Mouse (Mus musculus) hindbrain, embryonic 14.5 days (tissue): Measurements from ENCODE around the gene Rsph1. TPM values are rescaled to one million over a fixed set of nuclear protein-coding genes. Genes with fewer than 3 reads are reported as not detected.

Experiments used
- ATAC-seq: fragments of 200-750 bp; cut with Nextera tagmentation; 2 replicates; pipeline ENCODE4 v1.8.0; 2017; ENCODE audit warnings: moderate number of reproducible peaks, mild to moderate bottlenecking, moderate TSS enrichment, moderate library complexity; ENCODE audit not compliant: low FRiP score
- DNase-seq: peaks from one replicate; pipeline ENCODE4 v3.0.0-alpha.2; 2015; ENCODE audit warnings: low spot score
- H3K27ac ChIP-seq: fragments of 300-500 bp; sonication (generic); 2 replicates; pipeline ENCODE4 v1.5.1; 2014; ENCODE audit warnings: mild to moderate bottlenecking, moderate library complexity
- H3K27me3 ChIP-seq: fragments of 300-500 bp; sonication (generic); 2 replicates; pipeline ENCODE4 v1.6.1; 2014; ENCODE audit warnings: mild to moderate bottlenecking, low read length, mixed read lengths; ENCODE audit not compliant: control insufficient read depth, insufficient read depth
- H3K36me3 ChIP-seq: fragments of 300-500 bp; sonication (generic); replicated peaks from 2 replicates; pipeline ENCODE4 v1.6.1; 2014; ENCODE audit not compliant: control insufficient read depth, insufficient read depth
- H3K4me1 ChIP-seq: fragments of 300-500 bp; sonication (generic); replicated peaks from 2 replicates; pipeline ENCODE4 v1.6.1; 2014; ENCODE audit warnings: antibody characterized with exemption, low read length, mixed read lengths; ENCODE audit not compliant: control insufficient read depth, insufficient read depth
- H3K4me2 ChIP-seq: fragments of 300-500 bp; sonication (generic); replicated peaks from 2 replicates; pipeline ENCODE4 v1.6.1; 2014; ENCODE audit warnings: mild to moderate bottlenecking, moderate library complexity
- H3K4me3 ChIP-seq: fragments of 300-500 bp; sonication (generic); replicated peaks from 2 replicates; pipeline ENCODE4 v1.5.1; 2014; ENCODE audit warnings: mild to moderate bottlenecking, low read length
- H3K9ac ChIP-seq: fragments of 300-500 bp; sonication (generic); 2 replicates; pipeline ENCODE4 v1.6.1; 2014
- H3K9me3 ChIP-seq: fragments of 300-500 bp; sonication (generic); 2 replicates; pipeline ENCODE4 v1.6.1; 2016; ENCODE audit warnings: low read length; ENCODE audit not compliant: control insufficient read depth
- WGBS: fragments of 180-500 bp; shearing (Covaris S2); extraction: QIAGEN DNeasy Blood & Tissue Kit; methylation state at CpG from one replicate; pipeline ENCODE4 v1.1.7; 2014; 5-methylcytosine and 5-hydroxymethylcytosine counted together
- polyA plus RNA-seq: library from polyadenylated mRNA; unstranded; fragments of >200 nt; fragmentation: Nextera tagmentation; extraction: Ambion mirVana; gene quantifications from 2 replicates; pipeline ENCODE4 v1.2.1, GENCODE M21; 2014

Rsph1 gene
- polyA plus RNA-seq, 1 experiment from 2014 or later: 5.0 TPM

- 0 out of 2 replicates have a peak, but pooled peaks cover 6% of the 10 kb centered on the region for H3K4me1 ChIP-seq
- no peak for ATAC-seq
- H3K36me3 ChIP-seq: 0 out of 2 replicates have a peak, but pooled peaks cover 9% of the 10 kb centered on the region
- H3K9ac ChIP-seq: no peak overlapping the region
- H3K27me3 ChIP-seq: no peaks in the 10 kb centered on the region
- DNase-seq: no peak
- H3K27ac ChIP-seq: no peak overlapping the region
- H3K4me3 ChIP-seq: no peak overlapping the region
- WGBS: 56% methylated on average over 5 of the region's 5 CpGs
- no peak overlapping the region for H3K4me2 ChIP-seq
- no peaks in the 10 kb centered on the region for H3K9me3 ChIP-seq
These were observed 28.6 kb upstream of the Rsph1 start for GRCm38 (mm10) chr17:31305776-31306120.

- DNase-seq: no peak
- Histone ChIP-seq H3K4me2 (no peak overlapping the region), H3K27me3 (no peaks in the 10 kb centered on the region), H3K4me1 (0 out of 2 replicates have a peak, but pooled peaks cover 6% of the 10 kb centered on the region), H3K36me3 (0 out of 2 replicates have a peak, but pooled peaks cover 9% of the 10 kb centered on the region), H3K27ac (no peak overlapping the region), H3K9me3 (no peaks in the 10 kb centered on the region), H3K9ac (no peak overlapping the region), H3K4me3 (no peak overlapping the region)
- no peak for ATAC-seq
- WGBS: 65% methylated on average over 12 of the region's 12 CpGs
These were observed 28.0 kb upstream of the Rsph1 start for GRCm38 (mm10) chr17:31304895-31305775.

GRCm38 (mm10) chr17:31303401-31303800 is 26.2 kb upstream of the Rsph1 start:
- ATAC-seq (no peak), DNase-seq (no peak)
- Histone ChIP-seq H3K36me3 (0 out of 2 replicates have a peak, but pooled peaks cover 9% of the 10 kb centered on the region), H3K27ac (no peak overlapping the region), H3K4me3 (no peak overlapping the region), H3K9ac (no peak overlapping the region), H3K4me1 (0 out of 2 replicates have a peak, but pooled peaks cover 3% of the 10 kb centered on the region), H3K27me3 (no peaks in the 10 kb centered on the region), H3K9me3 (no peaks in the 10 kb centered on the region), H3K4me2 (no peak overlapping the region)
- WGBS: 90% methylated on average over 4 of the region's 4 CpGs

- Histone ChIP-seq H3K4me1 (peaks cover 17% of the 10 kb centered on the region), H3K27ac (no peak overlapping the region), H3K9ac (no peak overlapping the region), H3K27me3 (no peaks in the 10 kb centered on the region), H3K4me3 (no peak overlapping the region), H3K9me3 (no peaks in the 10 kb centered on the region), H3K36me3 (no peaks in the 10 kb centered on the region), H3K4me2 (no peak overlapping the region)
- ATAC-seq: no peak
- DNase-seq: no peak
- WGBS: 80% methylated on average over 3 of the region's 3 CpGs
These were observed 23.6 kb upstream of the Rsph1 start for GRCm38 (mm10) chr17:31300736-31301135.

- H3K27ac ChIP-seq: no peak overlapping the region
- H3K36me3 ChIP-seq: no peaks in the 10 kb centered on the region
- H3K27me3 ChIP-seq: no peaks in the 10 kb centered on the region
- ATAC-seq (no peak), DNase-seq (no peak)
- no peaks in the 10 kb centered on the region for H3K9me3 ChIP-seq
- H3K4me3 ChIP-seq: no peak overlapping the region
- 89% methylated on average over 4 of the region's 4 CpGs for WGBS
- peaks cover 21% of the 10 kb centered on the region for H3K4me1 ChIP-seq
- H3K4me2 ChIP-seq: no peak overlapping the region
- no peak overlapping the region for H3K9ac ChIP-seq
These were observed 22.8 kb upstream of the Rsph1 start for GRCm38 (mm10) chr17:31299981-31300380.

GRCm38 (mm10) chr17:31298419-31299209 is 21.4 kb upstream of the Rsph1 start:
- DNase-seq (no peak), ATAC-seq (no peak)
- 84% methylated on average over 6 of the region's 6 CpGs for WGBS
- Histone ChIP-seq H3K27me3 (no peaks in the 10 kb centered on the region), H3K9me3 (no peaks in the 10 kb centered on the region), H3K4me1 (peaks cover 21% of the 10 kb centered on the region), H3K27ac (no peak overlapping the region), H3K9ac (no peak overlapping the region), H3K36me3 (no peaks in the 10 kb centered on the region), H3K4me3 (no peak overlapping the region), H3K4me2 (no peak overlapping the region)

GRCm38 (mm10) chr17:31297521-31297939 is 20.3 kb upstream of the Rsph1 start:
- WGBS: 10% methylated on average over 7 of the region's 7 CpGs
- H3K27ac ChIP-seq: no peak overlapping the region
- H3K27me3 ChIP-seq: no peaks in the 10 kb centered on the region
- H3K36me3 ChIP-seq: no peaks in the 10 kb centered on the region
- peak overlapping the region; percentile 95 for H3K4me2 ChIP-seq
- peaks cover 21% of the 10 kb centered on the region for H3K4me1 ChIP-seq
- no peaks in the 10 kb centered on the region for H3K9me3 ChIP-seq
- DNase-seq (no peak), ATAC-seq (no peak)
- H3K4me3 ChIP-seq: peak overlapping the region; percentile 68
- H3K9ac ChIP-seq: peak overlapping the region; percentile 87

GRCm38 (mm10) chr17:31295892-31296781 is 19.0 kb upstream of the Rsph1 start:
- WGBS: under 1% methylated on average over 67 of the region's 68 CpGs
- Histone ChIP-seq H3K9ac (peak overlapping the region; percentile 87), H3K36me3 (no peaks in the 10 kb centered on the region), H3K4me2 (peak overlapping the region; percentile 95), H3K27ac (peak overlapping the region; percentile 88), H3K4me1 (peaks cover 21% of the 10 kb centered on the region), H3K4me3 (peak overlapping the region; percentile 68), H3K27me3 (no peaks in the 10 kb centered on the region), H3K9me3 (no peaks in the 10 kb centered on the region)
- ATAC-seq: peak; percentile 75
- peak; percentile 56 for DNase-seq
